Mouse (Mus musculus): Measurements from ENCODE around the gene Vav3.

DNA sequence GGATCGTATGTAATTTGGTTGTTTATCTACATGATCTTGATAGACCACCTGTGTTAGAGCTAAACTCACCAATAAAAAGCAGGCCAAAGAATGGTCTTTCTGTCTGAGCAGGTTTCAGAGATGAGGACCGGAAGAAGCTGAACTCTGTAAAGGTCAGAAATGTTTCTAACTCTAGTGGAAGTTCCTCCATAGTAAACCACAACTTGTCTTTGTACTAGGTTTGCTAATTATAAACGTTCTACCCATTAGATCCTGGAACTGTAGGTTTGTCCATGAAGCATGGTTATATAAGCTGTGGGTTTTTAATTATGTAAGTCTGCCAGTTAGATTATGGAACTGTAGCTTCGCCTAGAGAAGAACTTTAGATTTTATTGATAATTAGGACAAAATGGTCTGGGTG lies 20.3 kb downstream of the Vav3 start:
- TF ChIP-seq POLR2A (IDR thresholded peaks at IDR 0.05; ENCODE audit: low read depth, low read length) (no peak), CTCF (IDR thresholded peaks at IDR 0.05; ENCODE audit: borderline replicate concordance, insufficient read depth, low read length) (no peak)

Measured in embryonic fibroblast, embryonic 13.5 days (primary cell).